Mouse (Mus musculus) heart, adult 11 months (tissue): ENCODE data around the gene Gak.
"Not testable (repeated sequence)": the region's sequence is repeated elsewhere in the genome, so short reads cannot be mapped to it uniquely, and the experiment has no call there.

Source experiments
- DNase-seq: peaks from one replicate; pipeline ENCODE4 v3.0.0; 2022

Gene Gak

GRCm38 (mm10) chr5:108655891-108656650, 26.5 kb upstream of the Gak start:
- DNase-seq = peak; percentile 89

GRCm38 (mm10) chr5:108655381-108655780, 25.8 kb upstream of the Gak start:
- peak; percentile 80 for DNase-seq

GRCm38 (mm10) chr5:108654444-108654990, 25.0 kb upstream of the Gak start:
- DNase-seq = peak; percentile 88

- DNase-seq = peak; percentile 83
Observed at GRCm38 (mm10) chr5:108653341-108653740, 23.8 kb upstream of the Gak start.

- peak; percentile 90 for DNase-seq
Observed at GRCm38 (mm10) chr5:108651823-108652222, 22.3 kb upstream of the Gak start.

GRCm38 (mm10) chr5:108651136-108651720, 21.7 kb upstream of the Gak start:
- DNase-seq = peak; percentile 78

- DNase-seq = peak; percentile 70
Observed at GRCm38 (mm10) chr5:108650341-108650740, 20.8 kb upstream of the Gak start.

- DNase-seq = peak; percentile 80
Observed at GRCm38 (mm10) chr5:108648937-108649576, 19.5 kb upstream of the Gak start.

- peak; percentile 80 for DNase-seq
Observed at GRCm38 (mm10) chr5:108647820-108648465, 18.4 kb upstream of the Gak start.

GRCm38 (mm10) chr5:108647311-108647710, 17.8 kb upstream of the Gak start:
- DNase-seq = peak; percentile 80

- DNase-seq = peak; percentile 86
Observed at GRCm38 (mm10) chr5:108646343-108646660, 16.7 kb upstream of the Gak start.

- DNase-seq = peak; percentile 90
Observed at GRCm38 (mm10) chr5:108645651-108646342, 16.2 kb upstream of the Gak start.

GRCm38 (mm10) chr5:108643674-108644073, 14.1 kb upstream of the Gak start:
- DNase-seq = peak; percentile 10

- DNase-seq = peak; percentile 12
Observed at GRCm38 (mm10) chr5:108636172-108636571, 6.6 kb upstream of the Gak start.

- DNase-seq = not testable (repeated sequence)
Observed at GRCm38 (mm10) chr5:108634088-108634487, 4.5 kb upstream of the Gak start.

- DNase-seq = peak; percentile 76
Observed at GRCm38 (mm10) chr5:108633676-108634075, 4.1 kb upstream of the Gak start.

- no peak for DNase-seq
Observed at GRCm38 (mm10) chr5:108628891-108629633, 493 bp downstream of the Gak start.

- DNase-seq = no peak
Observed at GRCm38 (mm10) chr5:108626050-108626660, 3.4 kb downstream of the Gak start.

GRCm38 (mm10) chr5:108621870-108622269, 7.7 kb downstream of the Gak start:
- peak; percentile 92 for DNase-seq

- DNase-seq = peak; percentile 63
Observed at GRCm38 (mm10) chr5:108610426-108610825, 19.1 kb downstream of the Gak start.

GRCm38 (mm10) chr5:108602537-108602936, 27.0 kb downstream of the Gak start:
- no peak for DNase-seq
